Mouse (Mus musculus): Measurements from ENCODE around the gene Inppl1. TPM values are rescaled to one million over a fixed set of nuclear protein-coding genes. Genes with fewer than 3 reads are reported as not detected.

Inppl1 gene
- 6.9 and 7.4 TPM in 2 replicates for polyA plus RNA-seq (2016; fragmentation: Nextera tagmentation; extraction: Ambion mirVana)

- H3K27me3 ChIP-seq (replicated peaks): peaks cover 60% of the 10 kb centered on the region
- H3K9ac ChIP-seq: peak within 1 kb of the TSS; percentile 75
- peak; percentile 40 for ATAC-seq
- no peaks in the 10 kb centered on the region for H3K9me3 ChIP-seq (replicated peaks)
- peaks cover 31% of the 10 kb centered on the region for H3K4me1 ChIP-seq
- peak within 1 kb of the TSS; percentile 71 for H3K27ac ChIP-seq
- 1% methylated on average over 64 of the region's 64 CpGs for WGBS (ENCODE audit: insufficient replicate concordance)
- H3K36me3 ChIP-seq: peaks cover 8% of the 10 kb centered on the region
- peak within 1 kb of the TSS; percentile 64 for H3K4me3 ChIP-seq
- H3K4me2 ChIP-seq: peak within 1 kb of the TSS; percentile 88
Measured at GRCm38 (mm10) chr7:101837606-101838471, at the start of gene Inppl1. TSS of gene Inppl1 (minus strand) at chr7:101838229.

DNA sequence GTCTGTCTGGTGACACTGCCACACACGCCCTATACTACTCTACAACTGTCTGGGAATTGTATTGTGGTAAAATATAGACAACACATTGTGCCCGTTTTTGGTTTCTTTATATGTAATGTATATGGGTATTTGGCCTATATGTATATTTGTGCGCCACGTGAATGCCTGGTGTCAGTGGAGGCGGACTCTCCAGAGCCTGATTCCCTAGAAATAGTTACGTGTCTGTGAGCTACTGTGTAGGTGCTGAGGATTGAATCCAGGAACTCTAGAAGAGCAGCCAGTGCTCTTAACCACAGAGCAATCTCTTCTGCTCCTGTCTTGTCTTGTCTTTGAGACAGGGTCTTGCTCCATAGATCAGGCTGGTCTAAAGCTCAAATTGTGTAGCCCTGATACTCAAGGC lies 48.2 kb upstream of the Inppl1 start:
- H3K9me3 ChIP-seq (replicated peaks): no peaks in the 10 kb centered on the region
- no peaks in the 10 kb centered on the region for H3K4me1 ChIP-seq
- WGBS (ENCODE audit: insufficient replicate concordance): 78% methylated on average over 6 of the region's 6 CpGs
- no peak for ATAC-seq
- H3K4me3 ChIP-seq: no peak overlapping the region
- no peak overlapping the region for H3K27ac ChIP-seq
- H3K27me3 ChIP-seq (replicated peaks): no peaks in the 10 kb centered on the region; the same call in 1 of the 2 replicates
- no peak overlapping the region for H3K9ac ChIP-seq
- H3K4me2 ChIP-seq: no peak overlapping the region
- no peaks in the 10 kb centered on the region for H3K36me3 ChIP-seq

- Histone ChIP-seq H3K27me3 (replicated peaks) (no peaks in the 10 kb centered on the region; the same call in 1 of the 2 replicates), H3K4me2 (no peak overlapping the region), H3K27ac (no peak overlapping the region), H3K4me3 (no peak overlapping the region), H3K9me3 (replicated peaks) (no peaks in the 10 kb centered on the region), H3K4me1 (no peaks in the 10 kb centered on the region), H3K9ac (no peak overlapping the region), H3K36me3 (no peaks in the 10 kb centered on the region)
- 80% methylated on average over 4 of the region's 4 CpGs for WGBS (ENCODE audit: insufficient replicate concordance)
- ATAC-seq: no peak
Measured at GRCm38 (mm10) chr7:101884160-101884559, 46.1 kb upstream of the Inppl1 start.

GRCm38 (mm10) chr7:101882413-101883154 lies 44.6 kb upstream of the Inppl1 start:
- Histone ChIP-seq H3K4me1 (no peaks in the 10 kb centered on the region), H3K27me3 (replicated peaks) (no peaks in the 10 kb centered on the region; the same call in 1 of the 2 replicates), H3K9me3 (replicated peaks) (no peaks in the 10 kb centered on the region), H3K9ac (no peak overlapping the region), H3K4me2 (no peak overlapping the region), H3K27ac (no peak overlapping the region), H3K36me3 (no peaks in the 10 kb centered on the region), H3K4me3 (no peak overlapping the region)
- 50% methylated on average over 9 of the region's 9 CpGs for WGBS (ENCODE audit: insufficient replicate concordance)
- ATAC-seq: no peak

- H3K36me3 ChIP-seq: no peaks in the 10 kb centered on the region
- no peaks in the 10 kb centered on the region; the same call in 1 of the 2 replicates for H3K27me3 ChIP-seq (replicated peaks)
- no peak overlapping the region for H3K4me2 ChIP-seq
- WGBS (ENCODE audit: insufficient replicate concordance): 54% methylated on average over 4 of the region's 4 CpGs
- no peak overlapping the region for H3K9ac ChIP-seq
- H3K4me1 ChIP-seq: no peaks in the 10 kb centered on the region
- no peak for ATAC-seq
- no peak overlapping the region for H3K4me3 ChIP-seq
- no peaks in the 10 kb centered on the region for H3K9me3 ChIP-seq (replicated peaks)
- H3K27ac ChIP-seq: no peak overlapping the region
Measured at GRCm38 (mm10) chr7:101880855-101881254, 42.8 kb upstream of the Inppl1 start.

DNA sequence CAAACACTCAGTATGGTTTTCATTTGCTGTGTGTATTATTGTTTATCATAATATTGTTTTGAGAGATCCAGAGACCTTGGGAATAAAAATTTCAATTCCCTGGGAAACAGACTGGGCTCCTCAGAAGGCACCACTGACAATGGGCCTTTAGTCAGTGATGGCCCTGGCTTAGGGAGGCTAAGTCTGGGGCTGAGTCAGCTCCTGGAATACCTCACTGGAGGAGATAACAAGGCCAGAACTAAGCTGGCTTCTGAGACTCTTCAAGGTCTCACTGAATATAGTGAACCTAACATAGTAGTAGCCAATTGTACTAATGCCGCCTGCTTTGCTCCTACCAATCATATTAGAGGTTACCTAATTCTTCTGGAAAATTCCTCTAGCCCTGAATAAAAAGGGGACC lies 37.9 kb upstream of the Inppl1 start:
- H3K9me3 ChIP-seq (replicated peaks): no peaks in the 10 kb centered on the region
- WGBS (ENCODE audit: insufficient replicate concordance): 86% methylated on average over 1 of the region's 1 CpGs
- H3K4me1 ChIP-seq: no peaks in the 10 kb centered on the region
- H3K27me3 ChIP-seq (replicated peaks): 0 out of 2 replicates have a peak, but pooled peaks cover under 1% of the 10 kb centered on the region
- no peak for ATAC-seq
- no peaks in the 10 kb centered on the region for H3K36me3 ChIP-seq
- no peak overlapping the region for H3K4me2 ChIP-seq
- H3K9ac ChIP-seq: no peak overlapping the region
- H3K4me3 ChIP-seq: no peak overlapping the region
- H3K27ac ChIP-seq: no peak overlapping the region

DNA sequence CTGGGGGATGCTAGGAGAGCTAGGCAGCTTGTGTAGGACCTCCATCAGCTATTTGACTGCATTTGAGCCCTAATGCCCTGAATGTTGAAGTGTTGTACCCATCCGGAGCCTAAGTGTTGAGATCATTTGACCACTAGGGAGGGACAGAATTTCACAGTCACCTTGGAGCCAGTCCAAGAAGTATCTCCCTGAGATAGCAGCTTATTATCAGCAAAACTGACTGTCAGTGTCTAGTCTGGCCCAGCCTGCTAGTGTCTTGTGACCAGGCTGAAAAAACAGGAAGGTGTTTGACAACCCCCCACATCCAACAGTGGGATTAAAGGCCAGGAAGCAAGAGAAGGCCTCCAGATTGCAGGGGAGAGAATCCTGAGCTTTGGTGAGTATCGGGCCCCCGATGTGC lies 33.3 kb upstream of the Inppl1 start:
- H3K27ac ChIP-seq: no peak overlapping the region
- 56% methylated on average over 3 of the region's 3 CpGs for WGBS (ENCODE audit: insufficient replicate concordance)

GRCm38 (mm10) chr7:101870629-101871028 lies 32.6 kb upstream of the Inppl1 start, which contains the start of gene Folr1:
TSS of gene Folr1 (minus strand) at chr7:101870788.
- no peaks in the 10 kb centered on the region for H3K36me3 ChIP-seq
- H3K27me3 ChIP-seq (replicated peaks): 0 out of 2 replicates have a peak, but pooled peaks cover 4% of the 10 kb centered on the region
- H3K4me1 ChIP-seq: no peaks in the 10 kb centered on the region
- no peak within 1 kb of the TSS for H3K4me3 ChIP-seq
- no peak within 1 kb of the TSS for H3K4me2 ChIP-seq
- no peak for ATAC-seq
- H3K9ac ChIP-seq: no peak within 1 kb of the TSS
- no peak within 1 kb of the TSS for H3K27ac ChIP-seq
- no peaks in the 10 kb centered on the region for H3K9me3 ChIP-seq (replicated peaks)
- 60% methylated on average over 2 of the region's 2 CpGs for WGBS (ENCODE audit: insufficient replicate concordance)

More for the DNA sequence above, 33.3 kb upstream of the Inppl1 start:
- H3K9me3 ChIP-seq (replicated peaks): no peaks in the 10 kb centered on the region
- H3K27me3 ChIP-seq (replicated peaks): 0 out of 2 replicates have a peak, but pooled peaks cover 4% of the 10 kb centered on the region
- H3K4me1 ChIP-seq: no peaks in the 10 kb centered on the region
- ATAC-seq: no peak
- H3K36me3 ChIP-seq: no peaks in the 10 kb centered on the region
- H3K9ac ChIP-seq: no peak overlapping the region
- no peak overlapping the region for H3K4me2 ChIP-seq
- no peak overlapping the region for H3K4me3 ChIP-seq

GRCm38 (mm10) chr7:101869163-101869500 lies 31.1 kb upstream of the Inppl1 start:
- Histone ChIP-seq H3K4me2 (no peak overlapping the region), H3K9ac (no peak overlapping the region), H3K4me1 (no peaks in the 10 kb centered on the region), H3K27me3 (replicated peaks) (0 out of 2 replicates have a peak, but pooled peaks cover 4% of the 10 kb centered on the region), H3K9me3 (replicated peaks) (no peaks in the 10 kb centered on the region), H3K27ac (no peak overlapping the region), H3K36me3 (no peaks in the 10 kb centered on the region), H3K4me3 (no peak overlapping the region)
- no peak for ATAC-seq
- WGBS (ENCODE audit: insufficient replicate concordance): 65% methylated on average over 7 of the region's 7 CpGs

GRCm38 (mm10) chr7:101868241-101869162 lies 30.5 kb upstream of the Inppl1 start:
- Histone ChIP-seq H3K36me3 (no peaks in the 10 kb centered on the region), H3K9ac (no peak overlapping the region), H3K27me3 (replicated peaks) (0 out of 2 replicates have a peak, but pooled peaks cover 4% of the 10 kb centered on the region), H3K4me1 (no peaks in the 10 kb centered on the region), H3K4me3 (no peak overlapping the region), H3K9me3 (replicated peaks) (no peaks in the 10 kb centered on the region), H3K27ac (no peak overlapping the region), H3K4me2 (no peak overlapping the region)
- ATAC-seq: no peak
- 64% methylated on average over 13 of the region's 13 CpGs for WGBS (ENCODE audit: insufficient replicate concordance)

DNA sequence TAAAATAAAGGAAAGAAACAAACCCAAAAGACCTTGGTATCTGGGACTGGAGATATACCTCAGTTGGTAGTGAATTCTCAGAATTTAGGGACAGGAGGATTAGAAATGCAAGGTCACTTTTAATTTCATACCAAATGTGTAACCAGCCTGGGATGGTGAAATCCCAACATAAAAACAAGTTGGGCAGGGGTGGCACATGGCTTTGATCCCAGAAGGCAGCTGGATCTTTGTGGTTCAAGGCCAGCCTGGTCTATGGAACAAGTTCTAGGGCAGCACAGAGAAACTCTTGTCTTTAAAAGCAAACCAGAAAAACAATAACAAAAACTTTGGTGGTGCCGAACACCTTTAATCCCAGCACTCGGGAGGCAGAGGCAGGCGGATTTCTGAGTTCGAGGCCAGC lies 29.5 kb upstream of the Inppl1 start:
- no peaks in the 10 kb centered on the region for H3K36me3 ChIP-seq
- no peak overlapping the region for H3K4me2 ChIP-seq
- no peaks in the 10 kb centered on the region for H3K9me3 ChIP-seq (replicated peaks)
- no peak overlapping the region for H3K4me3 ChIP-seq
- 0 out of 2 replicates have a peak, but pooled peaks cover 4% of the 10 kb centered on the region for H3K27me3 ChIP-seq (replicated peaks)
- H3K27ac ChIP-seq: no peak overlapping the region
- H3K9ac ChIP-seq: no peak overlapping the region
- no peak for ATAC-seq
- 80% methylated on average over 4 of the region's 4 CpGs for whole genome bisulfite sequencing (ENCODE audit: insufficient replicate concordance)
- H3K4me1 ChIP-seq: no peaks in the 10 kb centered on the region
